Mouse (Mus musculus) embryonic facial prominence, embryonic 15.5 days (tissue): ENCODE results near the gene Cfap46. TPM values are rescaled to one million over a fixed set of nuclear protein-coding genes. Genes with fewer than 3 reads are reported as not detected.
A peak's percentile ranks its signal among the peaks of the same experiment; 100 is the strongest.

Experiments
- ATAC-seq: fragments of 200-750 bp; cut with Nextera tagmentation; 2 replicates; pipeline ENCODE4 v1.8.0; 2017; ENCODE audit warnings: low read depth, moderate TSS enrichment; ENCODE audit not compliant: insufficient number of reproducible peaks, low FRiP score, low TSS enrichment
- H3K27ac ChIP-seq: fragments of 300-500 bp; sonication (generic); replicated peaks from 2 replicates; pipeline ENCODE4 v1.5.1; 2015; ENCODE audit warnings: mild to moderate bottlenecking, inconsistent platforms
- H3K27me3 ChIP-seq: fragments of 300-500 bp; sonication (generic); 2 replicates; pipeline ENCODE4 v1.6.1; 2015; ENCODE audit warnings: inconsistent platforms
- H3K36me3 ChIP-seq: fragments of 300-500 bp; sonication (generic); 2 replicates; pipeline ENCODE4 v1.6.1; 2015; ENCODE audit warnings: mild to moderate bottlenecking, inconsistent platforms
- H3K4me1 ChIP-seq: fragments of 300-500 bp; sonication (generic); 2 replicates; pipeline ENCODE4 v1.6.1; 2015; ENCODE audit warnings: inconsistent platforms
- H3K4me2 ChIP-seq: fragments of 300-500 bp; sonication (generic); replicated peaks from 2 replicates; pipeline ENCODE4 v1.6.1; 2015; ENCODE audit warnings: mild to moderate bottlenecking, inconsistent platforms
- H3K4me3 ChIP-seq: fragments of 300-500 bp; sonication (generic); replicated peaks from 2 replicates; pipeline ENCODE4 v1.5.1; 2015; ENCODE audit warnings: mild to moderate bottlenecking, inconsistent platforms
- H3K9ac ChIP-seq: fragments of 300-500 bp; sonication (generic); 2 replicates; pipeline ENCODE4 v1.6.1; 2015; ENCODE audit warnings: inconsistent platforms
- H3K9me3 ChIP-seq: fragments of 300-500 bp; sonication (generic); replicated peaks from 2 replicates; pipeline ENCODE4 v1.6.1; 2016; ENCODE audit warnings: inconsistent platforms
- WGBS: fragments of 180-500 bp; shearing (Covaris S2); methylation state at CpG from one replicate; pipeline ENCODE4 v1.1.7; 2015; 5-methylcytosine and 5-hydroxymethylcytosine counted together
- polyA plus RNA-seq: library from polyadenylated mRNA; unstranded; fragments of >200 nt; fragmentation: Nextera tagmentation; extraction: Ambion mirVana; gene quantifications from 2 replicates; pipeline ENCODE4 v1.2.1, GENCODE M21; 2015

The Cfap46 gene
- polyA plus RNA-seq, result 2.7 and 3.7 TPM in 2 replicates

- Histone ChIP-seq H3K4me2 (peak within 1 kb of the TSS; percentile 89), H3K9ac (peak within 1 kb of the TSS; percentile 39; the same call in 1 of the 2 replicates), H3K4me3 (peak within 1 kb of the TSS; percentile 56), H3K27ac (peak within 1 kb of the TSS; percentile 28; the same call in 1 of the 2 replicates), H3K36me3 (no peaks in the 10 kb centered on the region), H3K9me3 (no peaks in the 10 kb centered on the region), H3K4me1 (peaks cover 10% of the 10 kb centered on the region; the same call in 1 of the 2 replicates), H3K27me3 (0 out of 2 replicates have a peak, but pooled peaks cover 4% of the 10 kb centered on the region)
- 1% methylated on average over 31 of the region's 31 CpGs for WGBS
- ATAC-seq, result peak; percentile 86
Measured at GRCm38 (mm10) chr7:139683706-139684552, at the start of gene Cfap46. Gene Cfap46 (minus strand): TSS chr7:139683817.

GRCm38 (mm10) chr7:139731276-139731696, 47.7 kb upstream of the Cfap46 start:
- H3K4me1 ChIP-seq, result 0 out of 2 replicates have a peak, but pooled peaks cover 3% of the 10 kb centered on the region
- no peak overlapping the region for H3K27ac ChIP-seq
- no peaks in the 10 kb centered on the region for H3K27me3 ChIP-seq
- no peak overlapping the region for H3K4me2 ChIP-seq
- ATAC-seq, result no peak
- WGBS, result 47% methylated on average over 8 of the region's 8 CpGs
- H3K4me3 ChIP-seq, result no peak overlapping the region
- no peaks in the 10 kb centered on the region for H3K36me3 ChIP-seq
- no peaks in the 10 kb centered on the region for H3K9me3 ChIP-seq
- no peak overlapping the region for H3K9ac ChIP-seq

- no peak overlapping the region for H3K4me2 ChIP-seq
- ATAC-seq, result no peak
- WGBS, result 34% methylated on average over 3 of the region's 3 CpGs
- H3K36me3 ChIP-seq, result no peaks in the 10 kb centered on the region
- H3K4me3 ChIP-seq, result no peak overlapping the region
- no peak overlapping the region for H3K9ac ChIP-seq
- H3K9me3 ChIP-seq, result no peaks in the 10 kb centered on the region
- H3K27me3 ChIP-seq, result no peaks in the 10 kb centered on the region
- no peak overlapping the region for H3K27ac ChIP-seq
- H3K4me1 ChIP-seq, result 0 out of 2 replicates have a peak, but pooled peaks cover 3% of the 10 kb centered on the region
Measured at GRCm38 (mm10) chr7:139727072-139727471, 43.5 kb upstream of the Cfap46 start.

- WGBS, result 59% methylated on average over 1 of the region's 1 CpGs
- ATAC-seq, result no peak
- Histone ChIP-seq H3K36me3 (no peaks in the 10 kb centered on the region), H3K4me3 (no peak overlapping the region), H3K27ac (no peak overlapping the region), H3K9me3 (no peaks in the 10 kb centered on the region), H3K4me2 (no peak overlapping the region), H3K4me1 (no peaks in the 10 kb centered on the region), H3K27me3 (no peaks in the 10 kb centered on the region), H3K9ac (no peak overlapping the region)
Measured at GRCm38 (mm10) chr7:139725641-139726040, 42.0 kb upstream of the Cfap46 start.

- ATAC-seq, result no peak
Measured at GRCm38 (mm10) chr7:139723986-139724385, 40.4 kb upstream of the Cfap46 start.

GRCm38 (mm10) chr7:139721196-139721595, 37.6 kb upstream of the Cfap46 start:
- Histone ChIP-seq H3K4me2 (no peak overlapping the region), H3K4me3 (no peak overlapping the region), H3K27ac (no peak overlapping the region), H3K4me1 (no peaks in the 10 kb centered on the region), H3K9ac (no peak overlapping the region), H3K36me3 (no peaks in the 10 kb centered on the region), H3K9me3 (no peaks in the 10 kb centered on the region), H3K27me3 (no peaks in the 10 kb centered on the region)
- 89% methylated on average over 2 of the region's 2 CpGs for WGBS
- no peak for ATAC-seq

More at GRCm38 (mm10) chr7:139723986-139724385, 40.4 kb upstream of the Cfap46 start:
- WGBS, result 81% methylated on average over 4 of the region's 4 CpGs
- no peaks in the 10 kb centered on the region for H3K4me1 ChIP-seq
- H3K9me3 ChIP-seq, result no peaks in the 10 kb centered on the region
- H3K4me2 ChIP-seq, result no peak overlapping the region
- no peaks in the 10 kb centered on the region for H3K36me3 ChIP-seq
- no peaks in the 10 kb centered on the region for H3K27me3 ChIP-seq
- H3K27ac ChIP-seq, result no peak overlapping the region
- H3K9ac ChIP-seq, result no peak overlapping the region
- no peak overlapping the region for H3K4me3 ChIP-seq

- H3K36me3 ChIP-seq, result no peaks in the 10 kb centered on the region
- no peaks in the 10 kb centered on the region for H3K4me1 ChIP-seq
- no peaks in the 10 kb centered on the region for H3K27me3 ChIP-seq
- no peak overlapping the region for H3K4me2 ChIP-seq
- ATAC-seq, result no peak
- no peaks in the 10 kb centered on the region for H3K9me3 ChIP-seq
- H3K9ac ChIP-seq, result no peak overlapping the region
- 76% methylated on average over 8 of the region's 8 CpGs for WGBS
- H3K27ac ChIP-seq, result no peak overlapping the region
- no peak overlapping the region for H3K4me3 ChIP-seq
Measured at GRCm38 (mm10) chr7:139717781-139718180, 34.2 kb upstream of the Cfap46 start.

- Histone ChIP-seq H3K27me3 (no peaks in the 10 kb centered on the region), H3K4me2 (no peak overlapping the region), H3K9me3 (no peaks in the 10 kb centered on the region), H3K4me1 (no peaks in the 10 kb centered on the region), H3K36me3 (no peaks in the 10 kb centered on the region), H3K4me3 (no peak overlapping the region), H3K27ac (no peak overlapping the region), H3K9ac (no peak overlapping the region)
- no peak for ATAC-seq
Measured at GRCm38 (mm10) chr7:139711821-139712220, 28.2 kb upstream of the Cfap46 start.

- H3K4me1 ChIP-seq, result no peaks in the 10 kb centered on the region
- WGBS, result 44% methylated on average over 13 of the region's 13 CpGs
Measured at GRCm38 (mm10) chr7:139706411-139707120, 22.9 kb upstream of the Cfap46 start.

GRCm38 (mm10) chr7:139705781-139706180, 22.2 kb upstream of the Cfap46 start:
- no peak overlapping the region for H3K4me2 ChIP-seq
- no peaks in the 10 kb centered on the region for H3K4me1 ChIP-seq
- no peak for ATAC-seq
- no peak overlapping the region for H3K4me3 ChIP-seq
- H3K36me3 ChIP-seq, result no peaks in the 10 kb centered on the region
- no peak overlapping the region for H3K27ac ChIP-seq
- 79% methylated on average over 8 of the region's 8 CpGs for WGBS
- H3K27me3 ChIP-seq, result peaks cover 3% of the 10 kb centered on the region; the same call in 1 of the 2 replicates
- H3K9me3 ChIP-seq, result no peaks in the 10 kb centered on the region
- no peak overlapping the region for H3K9ac ChIP-seq

More at GRCm38 (mm10) chr7:139706411-139707120, 22.9 kb upstream of the Cfap46 start:
- Histone ChIP-seq H3K9me3 (no peaks in the 10 kb centered on the region), H3K27ac (peak overlapping the region; percentile 11; the same call in 1 of the 2 replicates), H3K4me2 (no peak overlapping the region), H3K9ac (no peak overlapping the region), H3K36me3 (no peaks in the 10 kb centered on the region), H3K27me3 (peaks cover 3% of the 10 kb centered on the region; the same call in 1 of the 2 replicates), H3K4me3 (no peak overlapping the region)
- 0 out of 2 replicates have a peak, but pooled peaks have one; percentile 39 for ATAC-seq

- Histone ChIP-seq H3K36me3 (no peaks in the 10 kb centered on the region), H3K4me1 (no peaks in the 10 kb centered on the region), H3K4me3 (no peak overlapping the region), H3K9me3 (no peaks in the 10 kb centered on the region), H3K4me2 (no peak overlapping the region), H3K27me3 (peaks cover 3% of the 10 kb centered on the region; the same call in 1 of the 2 replicates), H3K9ac (no peak overlapping the region), H3K27ac (no peak overlapping the region)
- ATAC-seq, result no peak
- WGBS, result 62% methylated on average over 4 of the region's 4 CpGs
Measured at GRCm38 (mm10) chr7:139705081-139705480, 21.5 kb upstream of the Cfap46 start.
